Mouse (Mus musculus): Measurements from ENCODE around the gene Snrnp35. TPM values are rescaled to one million over a fixed set of nuclear protein-coding genes. Genes with fewer than 3 reads are reported as not detected.

Snrnp35 gene
- polyA plus RNA-seq, 1 experiment from 2014 or later: 9.2 TPM

DNA sequence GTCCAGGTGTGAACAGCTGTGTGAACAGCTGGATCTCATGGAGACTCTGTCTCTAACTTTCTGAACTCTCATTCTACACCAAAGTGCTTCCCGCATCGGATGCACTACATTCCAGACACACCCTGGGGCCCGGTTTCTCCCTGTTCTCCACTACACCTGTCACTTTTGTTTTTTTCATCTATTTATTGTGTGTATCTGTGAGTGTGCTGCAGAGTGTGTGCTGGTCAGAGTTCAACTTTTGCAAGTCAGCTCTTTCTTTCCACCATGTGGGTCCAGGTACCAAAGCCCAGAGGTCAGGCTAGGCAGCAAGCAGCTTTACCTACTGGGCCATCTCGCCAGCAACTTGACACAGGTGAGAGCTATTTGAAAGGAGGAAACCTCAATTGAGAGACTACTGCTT, 22.3 kb downstream of the Snrnp35 start:
- no peak overlapping the region for H3K9ac ChIP-seq (ENCODE audit: low read depth, low read length)
- H3K4me1 ChIP-seq (ENCODE audit: control insufficient read depth, low read depth, low read length): no peaks in the 10 kb centered on the region
- 78% methylated on average over 4 of the region's 4 CpGs for WGBS (ENCODE audit: insufficient replicate concordance)
- no peak overlapping the region for H3K4me2 ChIP-seq (ENCODE audit: low read depth, low read length)
- no peak for ATAC-seq (ENCODE audit: low read depth)
- no peaks in the 10 kb centered on the region for H3K27me3 ChIP-seq (ENCODE audit: control insufficient read depth, insufficient read depth, low read depth, low read length)
- no peak overlapping the region for H3K4me3 ChIP-seq (ENCODE audit: low read depth, low read length)
- no peak overlapping the region for H3K27ac ChIP-seq (ENCODE audit: low read length)
- H3K36me3 ChIP-seq (ENCODE audit: control insufficient read depth, insufficient read depth): no peaks in the 10 kb centered on the region
- H3K9me3 ChIP-seq (replicated peaks; ENCODE audit: control insufficient read depth, low read length): no peaks in the 10 kb centered on the region

DNA sequence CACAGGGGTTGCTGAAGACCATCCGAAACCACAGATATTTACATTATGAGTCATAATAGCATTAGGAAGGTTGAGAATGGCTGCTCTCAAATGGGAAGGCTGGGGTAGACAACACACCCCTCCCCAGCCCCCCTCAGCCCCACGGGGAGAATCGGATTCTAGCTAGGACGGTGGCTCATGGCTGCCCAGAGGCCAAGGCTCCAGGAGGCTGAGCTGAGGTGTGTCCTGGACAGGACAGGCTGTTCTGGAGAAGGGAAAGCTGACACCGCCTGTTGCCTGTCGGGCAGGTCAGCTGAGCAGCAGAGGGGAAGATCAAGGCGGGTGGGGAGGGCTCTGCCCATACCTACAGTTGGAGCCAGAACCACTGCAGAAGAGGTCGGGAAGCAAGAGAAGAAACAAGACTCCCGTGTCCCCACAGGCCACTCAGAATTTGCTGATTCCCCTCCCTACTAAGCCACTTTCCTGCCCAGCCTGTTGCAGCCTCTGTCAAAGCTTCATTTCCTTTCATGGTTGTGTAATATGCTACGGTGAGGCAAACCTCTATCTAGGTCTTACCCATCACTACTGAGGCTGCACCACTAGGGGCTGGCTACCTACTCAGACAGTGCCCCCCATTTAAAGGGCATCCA, 23.9 kb downstream of the Snrnp35 start:
- Histone ChIP-seq H3K4me2 (ENCODE audit: low read depth, low read length) (no peak overlapping the region), H3K36me3 (ENCODE audit: control insufficient read depth, insufficient read depth) (no peaks in the 10 kb centered on the region), H3K9ac (ENCODE audit: low read depth, low read length) (no peak overlapping the region), H3K27me3 (ENCODE audit: control insufficient read depth, insufficient read depth, low read depth, low read length) (no peaks in the 10 kb centered on the region), H3K4me1 (ENCODE audit: control insufficient read depth, low read depth, low read length) (no peaks in the 10 kb centered on the region), H3K27ac (ENCODE audit: low read length) (no peak overlapping the region), H3K9me3 (replicated peaks; ENCODE audit: control insufficient read depth, low read length) (no peaks in the 10 kb centered on the region), H3K4me3 (ENCODE audit: low read depth, low read length) (no peak overlapping the region)
- no peak for ATAC-seq (ENCODE audit: low read depth)
- WGBS (ENCODE audit: insufficient replicate concordance): 36% methylated on average over 10 of the region's 10 CpGs

DNA sequence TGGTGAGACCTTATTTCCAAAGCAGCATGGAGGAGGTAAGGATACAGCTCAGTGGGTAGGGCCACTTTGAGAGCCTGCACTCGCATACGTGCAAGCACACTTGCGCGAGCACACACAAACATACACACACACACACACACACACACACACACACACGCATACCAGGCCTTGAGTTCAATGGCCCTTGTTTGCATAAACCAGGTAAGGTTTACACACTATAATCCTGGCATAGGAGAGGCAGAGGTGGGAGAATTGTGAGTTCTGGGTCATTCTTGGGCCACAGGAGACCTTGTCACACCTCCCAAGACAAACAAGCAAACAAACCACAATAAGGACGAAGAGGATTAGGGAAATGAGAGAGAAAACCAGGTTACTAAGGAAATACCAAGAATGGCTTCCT, 26.3 kb downstream of the Snrnp35 start:
- no peak overlapping the region for H3K4me2 ChIP-seq (ENCODE audit: low read depth, low read length)
- no peaks in the 10 kb centered on the region for H3K4me1 ChIP-seq (ENCODE audit: control insufficient read depth, low read depth, low read length)
- H3K9me3 ChIP-seq (replicated peaks; ENCODE audit: control insufficient read depth, low read length): no peaks in the 10 kb centered on the region
- H3K27me3 ChIP-seq (ENCODE audit: control insufficient read depth, insufficient read depth, low read depth, low read length): no peaks in the 10 kb centered on the region
- H3K27ac ChIP-seq (ENCODE audit: low read length): no peak overlapping the region
- no peak for ATAC-seq (ENCODE audit: low read depth)
- H3K9ac ChIP-seq (ENCODE audit: low read depth, low read length): no peak overlapping the region
- no peak overlapping the region for H3K4me3 ChIP-seq (ENCODE audit: low read depth, low read length)
- 84% methylated on average over 6 of the region's 6 CpGs for WGBS (ENCODE audit: insufficient replicate concordance)
- H3K36me3 ChIP-seq (ENCODE audit: control insufficient read depth, insufficient read depth): no peaks in the 10 kb centered on the region

DNA sequence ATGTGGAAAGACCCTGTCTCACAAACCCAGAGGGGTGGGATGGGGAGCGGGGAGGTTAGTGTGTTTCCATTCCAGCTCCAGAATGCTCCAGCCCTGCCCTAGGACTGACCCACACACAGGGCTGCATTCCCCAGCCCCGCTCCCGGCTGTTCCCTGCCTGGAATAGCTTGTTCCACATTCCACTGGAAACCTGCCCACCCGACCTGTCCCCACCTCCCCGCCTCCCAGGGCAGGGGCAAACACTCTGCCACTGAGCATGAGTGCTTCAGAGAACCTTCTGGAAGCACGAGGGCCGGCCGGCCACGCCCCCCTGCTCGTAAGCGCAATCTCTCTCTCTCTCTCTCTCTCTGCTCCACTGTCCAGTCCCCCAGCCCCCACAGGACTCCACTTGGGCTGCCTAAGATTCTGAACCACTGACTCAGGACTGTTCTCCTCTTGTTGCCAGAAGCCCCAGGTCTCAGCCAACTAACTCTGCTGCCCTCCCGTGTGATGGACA, 26.9 kb downstream of the Snrnp35 start:
- H3K4me3 ChIP-seq (ENCODE audit: low read depth, low read length): no peak overlapping the region
- no peak overlapping the region for H3K9ac ChIP-seq (ENCODE audit: low read depth, low read length)
- H3K9me3 ChIP-seq (replicated peaks; ENCODE audit: control insufficient read depth, low read length): no peaks in the 10 kb centered on the region
- 64% methylated on average over 12 of the region's 12 CpGs for WGBS (ENCODE audit: insufficient replicate concordance)
- no peaks in the 10 kb centered on the region for H3K36me3 ChIP-seq (ENCODE audit: control insufficient read depth, insufficient read depth)
- no peak overlapping the region for H3K4me2 ChIP-seq (ENCODE audit: low read depth, low read length)
- H3K4me1 ChIP-seq (ENCODE audit: control insufficient read depth, low read depth, low read length): no peaks in the 10 kb centered on the region
- H3K27ac ChIP-seq (ENCODE audit: low read length): no peak overlapping the region
- no peak for ATAC-seq (ENCODE audit: low read depth)
- H3K27me3 ChIP-seq (ENCODE audit: control insufficient read depth, insufficient read depth, low read depth, low read length): no peaks in the 10 kb centered on the region

DNA sequence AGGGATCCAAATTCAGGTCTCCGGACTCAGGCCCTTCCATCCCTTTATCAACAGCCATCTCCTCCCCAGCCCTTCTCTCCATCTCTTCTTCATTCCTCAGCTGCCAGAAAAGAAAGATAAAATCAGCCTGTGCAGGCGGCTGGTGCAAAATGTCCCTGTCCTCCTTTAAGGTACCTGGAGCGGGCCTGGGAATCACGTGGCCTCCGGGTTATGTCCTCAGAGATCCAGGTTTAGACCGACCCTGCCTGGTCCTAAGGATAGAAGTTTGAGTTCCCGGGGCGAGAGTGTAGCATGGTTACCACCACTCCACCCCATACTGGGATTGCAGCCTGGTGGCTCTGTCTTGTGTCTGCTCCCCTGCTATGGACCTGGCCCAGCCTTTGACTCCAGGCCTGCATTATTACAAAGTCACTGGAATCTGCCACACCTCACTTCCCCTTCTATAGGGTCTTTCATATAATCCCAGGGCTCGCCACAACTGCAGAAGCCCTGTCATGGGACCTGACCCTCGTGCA, 27.7 kb downstream of the Snrnp35 start:
- H3K9ac ChIP-seq (ENCODE audit: low read depth, low read length): no peak overlapping the region
- H3K4me2 ChIP-seq (ENCODE audit: low read depth, low read length): no peak overlapping the region
- H3K4me1 ChIP-seq (ENCODE audit: control insufficient read depth, low read depth, low read length): no peaks in the 10 kb centered on the region
- H3K27me3 ChIP-seq (ENCODE audit: control insufficient read depth, insufficient read depth, low read depth, low read length): no peaks in the 10 kb centered on the region
- no peak overlapping the region for H3K4me3 ChIP-seq (ENCODE audit: low read depth, low read length)
- H3K9me3 ChIP-seq (replicated peaks; ENCODE audit: control insufficient read depth, low read length): no peaks in the 10 kb centered on the region
- no peaks in the 10 kb centered on the region for H3K36me3 ChIP-seq (ENCODE audit: control insufficient read depth, insufficient read depth)
- 70% methylated on average over 10 of the region's 10 CpGs for WGBS (ENCODE audit: insufficient replicate concordance)
- no peak for ATAC-seq (ENCODE audit: low read depth)
- no peak overlapping the region for H3K27ac ChIP-seq (ENCODE audit: low read length)

DNA sequence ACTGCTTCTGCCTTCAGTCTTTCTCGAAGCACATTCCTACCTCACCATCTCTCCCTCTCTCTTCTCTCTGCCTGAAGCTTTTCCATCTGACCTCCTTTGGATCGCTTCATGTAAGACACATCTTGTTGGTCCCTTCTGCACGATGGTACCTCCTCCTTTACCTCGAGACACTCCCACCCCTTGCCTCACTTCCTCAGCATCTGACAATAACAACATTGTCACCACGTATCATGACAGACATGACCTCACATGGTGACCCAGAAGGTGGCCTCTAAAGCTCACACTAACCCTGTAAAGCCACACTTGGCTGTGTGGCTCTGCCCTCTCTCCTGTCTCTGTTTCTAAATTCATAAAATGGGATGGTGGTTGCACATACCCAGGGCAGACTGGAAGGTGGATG, 32.9 kb downstream of the Snrnp35 start:
- Histone ChIP-seq H3K27me3 (ENCODE audit: control insufficient read depth, insufficient read depth, low read depth, low read length) (no peaks in the 10 kb centered on the region), H3K4me2 (ENCODE audit: low read depth, low read length) (no peak overlapping the region), H3K9ac (ENCODE audit: low read depth, low read length) (no peak overlapping the region), H3K9me3 (replicated peaks; ENCODE audit: control insufficient read depth, low read length) (no peaks in the 10 kb centered on the region), H3K4me3 (ENCODE audit: low read depth, low read length) (no peak overlapping the region), H3K27ac (ENCODE audit: low read length) (no peak overlapping the region), H3K36me3 (ENCODE audit: control insufficient read depth, insufficient read depth) (no peaks in the 10 kb centered on the region), H3K4me1 (ENCODE audit: control insufficient read depth, low read depth, low read length) (no peaks in the 10 kb centered on the region)
- WGBS (ENCODE audit: insufficient replicate concordance): 54% methylated on average over 5 of the region's 5 CpGs
- ATAC-seq (ENCODE audit: low read depth): no peak

DNA sequence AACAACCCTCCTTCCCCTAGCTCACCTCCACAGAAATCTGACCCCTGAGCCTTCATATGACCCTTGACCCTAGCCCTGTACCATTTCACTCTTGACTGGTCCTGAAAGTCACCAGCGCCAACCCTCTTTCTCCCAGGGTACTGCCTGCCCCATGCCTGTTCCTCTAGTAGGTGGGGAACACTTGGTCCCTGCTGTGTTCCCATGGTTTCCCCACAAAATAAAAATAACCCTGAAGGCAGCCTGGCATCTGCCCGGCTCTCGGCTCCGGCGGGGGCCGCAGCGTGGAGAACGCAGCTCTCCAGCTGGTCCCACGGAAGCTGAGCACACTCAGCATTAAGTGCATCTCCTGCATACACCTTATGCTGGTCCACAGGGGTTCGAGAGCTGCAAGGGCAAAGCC, 35.7 kb downstream of the Snrnp35 start:
- no peak; the same call in 1 of the 2 replicates for ATAC-seq (ENCODE audit: low read depth)
- Histone ChIP-seq H3K4me2 (ENCODE audit: low read depth, low read length) (no peak overlapping the region), H3K4me1 (ENCODE audit: control insufficient read depth, low read depth, low read length) (no peaks in the 10 kb centered on the region), H3K27me3 (ENCODE audit: control insufficient read depth, insufficient read depth, low read depth, low read length) (no peaks in the 10 kb centered on the region), H3K27ac (ENCODE audit: low read length) (no peak overlapping the region), H3K9ac (ENCODE audit: low read depth, low read length) (no peak overlapping the region), H3K36me3 (ENCODE audit: control insufficient read depth, insufficient read depth) (no peaks in the 10 kb centered on the region), H3K4me3 (ENCODE audit: low read depth, low read length) (no peak overlapping the region), H3K9me3 (replicated peaks; ENCODE audit: control insufficient read depth, low read length) (no peaks in the 10 kb centered on the region)
- WGBS (ENCODE audit: insufficient replicate concordance): 74% methylated on average over 10 of the region's 10 CpGs

DNA sequence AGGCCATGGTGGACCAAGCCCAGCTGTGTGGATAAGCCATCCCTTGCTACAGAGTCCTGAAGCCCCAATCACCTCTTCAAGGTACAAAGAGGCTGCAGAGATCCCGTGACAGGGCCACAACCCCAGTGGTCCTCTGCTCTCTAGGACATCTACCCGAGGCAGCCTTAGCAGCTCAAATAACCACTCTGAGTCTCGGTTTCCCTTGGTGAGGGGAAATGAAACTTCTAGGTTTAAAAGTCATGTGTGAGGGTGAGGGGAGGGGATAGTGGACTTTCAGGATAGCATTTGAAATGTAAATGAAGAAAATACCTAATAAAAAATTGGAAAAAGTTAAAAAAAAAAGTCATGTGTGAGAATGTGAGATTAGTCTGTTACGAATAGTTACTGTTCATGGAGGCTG, 38.7 kb downstream of the Snrnp35 start:
- Histone ChIP-seq H3K4me3 (ENCODE audit: low read depth, low read length) (no peak overlapping the region), H3K4me2 (ENCODE audit: low read depth, low read length) (no peak overlapping the region), H3K27ac (ENCODE audit: low read length) (no peak overlapping the region), H3K36me3 (ENCODE audit: control insufficient read depth, insufficient read depth) (no peaks in the 10 kb centered on the region), H3K27me3 (ENCODE audit: control insufficient read depth, insufficient read depth, low read depth, low read length) (no peaks in the 10 kb centered on the region), H3K9me3 (replicated peaks; ENCODE audit: control insufficient read depth, low read length) (no peaks in the 10 kb centered on the region), H3K4me1 (ENCODE audit: control insufficient read depth, low read depth, low read length) (no peaks in the 10 kb centered on the region), H3K9ac (ENCODE audit: low read depth, low read length) (no peak overlapping the region)
- WGBS (ENCODE audit: insufficient replicate concordance): 60% methylated on average over 4 of the region's 4 CpGs
- ATAC-seq (ENCODE audit: low read depth): no peak

DNA sequence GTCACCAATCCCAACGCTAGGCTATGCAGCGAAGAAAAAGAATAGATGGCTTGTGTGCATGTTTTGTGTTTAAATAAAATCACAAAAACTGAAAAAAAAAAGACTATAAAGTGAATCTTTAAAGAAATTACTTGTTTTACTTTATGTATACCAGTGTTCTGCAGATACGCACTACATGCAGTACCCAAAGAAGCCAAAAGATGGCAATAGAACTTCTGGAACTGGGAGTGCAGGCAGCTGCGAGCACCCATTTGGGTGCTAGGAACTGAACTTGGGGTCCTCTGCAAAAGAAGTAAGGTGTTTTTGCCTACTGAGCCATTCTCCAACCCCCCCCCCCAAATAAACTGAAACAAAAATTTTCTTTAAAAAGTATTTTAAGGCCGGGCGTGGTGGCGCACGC, 40.1 kb downstream of the Snrnp35 start:
- Histone ChIP-seq H3K4me2 (ENCODE audit: low read depth, low read length) (no peak overlapping the region), H3K9me3 (replicated peaks; ENCODE audit: control insufficient read depth, low read length) (no peaks in the 10 kb centered on the region), H3K27ac (ENCODE audit: low read length) (no peak overlapping the region), H3K4me3 (ENCODE audit: low read depth, low read length) (no peak overlapping the region), H3K9ac (ENCODE audit: low read depth, low read length) (no peak overlapping the region), H3K36me3 (ENCODE audit: control insufficient read depth, insufficient read depth) (no peaks in the 10 kb centered on the region), H3K27me3 (ENCODE audit: control insufficient read depth, insufficient read depth, low read depth, low read length) (no peaks in the 10 kb centered on the region), H3K4me1 (ENCODE audit: control insufficient read depth, low read depth, low read length) (no peaks in the 10 kb centered on the region)
- ATAC-seq (ENCODE audit: low read depth): no peak
- WGBS (ENCODE audit: insufficient replicate concordance): 89% methylated on average over 8 of the region's 8 CpGs

Data from liver, embryonic 16.5 days (tissue).